Mouse (Mus musculus) brain, embryonic 14.5 days (tissue): ENCODE data around the gene St6galnac1. TPM values are rescaled to one million over a fixed set of nuclear protein-coding genes. Genes with fewer than 3 reads are reported as not detected.
"Not testable (repeated sequence)": the region's sequence is repeated elsewhere in the genome, so short reads cannot be mapped to it uniquely, and the experiment has no call there.

Experiments used
- DNase-seq: peaks from one replicate; pipeline ENCODE4 v3.0.0-alpha.2; 2011; ENCODE audit warnings: low read depth
- CTCF ChIP-seq: fragments of 200-500 bp; IDR thresholded peaks from 2 replicates; pipeline ENCODE4 v1.5.1; 2012; ENCODE audit warnings: inconsistent platforms, mild to moderate bottlenecking, moderate library complexity, borderline replicate concordance; ENCODE audit not compliant: insufficient read depth, insufficient read length; ENCODE audit errors: extremely low read depth
- POLR2A ChIP-seq: fragments of 200-500 bp; IDR thresholded peaks from 2 replicates; pipeline ENCODE4 v1.6.1; 2012; ENCODE audit warnings: mild to moderate bottlenecking, inconsistent platforms, borderline replicate concordance; ENCODE audit not compliant: poor library complexity, insufficient read depth, insufficient read length, severe bottlenecking; ENCODE audit errors: extremely low read depth
- polyA plus RNA-seq: library from polyadenylated mRNA; depleted of rRNA; stranded (reverse); fragments of >200 nt; gene quantifications from 2 replicates; pipeline ENCODE4 v1.2.3, GENCODE M21; 2012; rRNA removed

Gene St6galnac1
- polyA plus RNA-seq: not detected in 2 replicates

DNA sequence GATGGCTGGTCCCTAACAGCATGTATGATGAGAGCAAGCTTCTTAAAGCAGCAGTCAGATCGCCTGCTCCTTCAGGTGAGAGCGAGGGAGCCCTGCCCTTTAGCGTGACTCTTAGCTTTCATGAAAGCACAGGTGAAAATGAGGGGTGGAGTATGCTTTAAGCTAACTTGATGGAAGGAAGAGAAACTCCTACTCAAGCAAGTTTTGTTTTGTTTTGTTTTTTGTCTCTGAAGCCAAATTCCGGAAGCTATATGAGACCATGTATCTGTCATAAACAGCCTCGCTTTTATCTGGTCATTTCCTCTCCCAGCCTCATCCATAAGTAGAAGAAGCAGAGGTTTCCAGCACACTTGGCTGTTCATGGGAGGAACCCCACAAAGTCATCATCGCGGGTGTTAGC is at the start of gene St6galnac1:
St6galnac1 (minus strand) TSS at position 101 of the 400 bp plus-strand sequence.
- DNase-seq: no peak
- no peak for TF ChIP-seq POLR2A
- no peak for TF ChIP-seq CTCF

DNA sequence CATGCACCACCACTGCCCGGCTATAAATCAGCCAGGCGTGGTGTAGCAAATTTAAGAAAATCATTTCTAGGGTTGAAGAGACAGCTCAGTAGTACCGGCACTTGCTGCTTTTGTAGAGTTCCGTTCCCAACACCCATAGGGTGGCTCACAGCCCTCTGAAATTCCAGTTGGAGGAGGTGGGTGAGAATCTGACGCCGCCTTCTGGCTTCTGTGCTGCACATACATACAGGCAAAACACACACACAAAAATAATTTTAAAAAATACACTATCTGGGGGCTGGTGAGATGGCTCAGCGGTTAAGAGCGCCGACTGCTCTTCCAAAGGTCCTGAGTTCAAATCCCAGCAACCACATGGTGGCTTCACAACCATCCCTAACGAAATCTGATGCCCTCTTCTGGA is 48.6 kb upstream of the St6galnac1 start:
- DNase-seq: not testable (repeated sequence)

DNA sequence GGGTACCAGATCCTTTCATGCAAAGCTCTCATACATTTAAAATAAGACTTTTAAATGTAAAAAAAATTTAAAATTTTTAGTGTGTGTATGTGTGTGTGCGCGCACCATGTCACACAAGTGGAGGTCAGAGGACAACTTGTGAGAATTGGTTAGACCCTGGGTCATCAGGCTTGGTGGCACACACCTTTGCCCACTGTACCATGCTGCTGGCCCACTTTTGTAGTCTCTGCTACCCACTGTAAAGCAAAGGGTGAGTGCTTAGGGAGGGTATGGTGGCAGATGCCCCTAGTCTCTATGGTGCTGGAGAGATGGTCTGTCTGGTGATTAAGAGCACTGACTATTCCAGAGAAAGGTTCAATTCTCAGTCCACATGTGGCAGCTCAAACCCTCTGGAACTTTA is 47.9 kb upstream of the St6galnac1 start:
- TF ChIP-seq POLR2A: no peak
- no peak for TF ChIP-seq CTCF
- no peak for DNase-seq

DNA sequence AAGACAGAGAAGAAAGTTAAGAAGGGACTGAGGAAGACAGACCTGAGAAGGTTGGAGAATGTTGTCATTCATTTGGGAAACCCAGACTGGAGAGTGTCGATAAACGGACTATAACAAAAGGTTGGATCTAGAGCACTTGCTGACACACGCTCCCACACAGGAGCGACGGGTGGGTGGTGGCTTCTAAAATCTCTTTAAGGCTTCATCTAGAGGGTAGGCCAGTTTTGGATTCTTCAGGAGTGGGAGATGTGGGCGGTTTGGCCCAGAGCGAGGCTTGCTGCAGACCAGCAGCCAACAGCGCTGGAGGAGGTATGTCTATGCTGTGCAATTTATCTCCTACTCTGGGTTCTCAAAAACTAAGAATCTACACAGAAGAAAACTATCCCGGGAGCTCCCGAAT is 47.3 kb upstream of the St6galnac1 start:
- no peak for TF ChIP-seq POLR2A
- TF ChIP-seq CTCF: no peak

DNA sequence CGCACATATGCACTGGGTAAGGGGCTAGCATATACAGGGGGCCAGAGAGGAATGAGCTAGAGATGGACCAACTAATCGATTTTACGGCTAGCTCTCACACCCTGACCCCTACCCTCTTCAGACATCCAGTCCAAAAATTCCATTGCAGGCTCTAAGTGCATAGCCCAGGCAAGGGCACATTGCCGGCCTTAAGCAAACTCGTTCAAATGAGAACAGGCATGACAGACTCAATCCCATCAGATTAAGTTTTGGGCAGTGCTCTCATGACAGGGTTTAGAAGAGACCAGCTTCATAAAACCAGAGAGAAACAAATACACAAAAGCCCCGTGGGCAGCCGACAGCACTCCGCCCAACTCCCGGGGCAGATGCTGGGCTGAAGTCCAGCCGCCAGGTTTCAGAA is 46.9 kb upstream of the St6galnac1 start:
- TF ChIP-seq CTCF (no peak), POLR2A (no peak)
- DNase-seq: no peak

More for the DNA sequence above, 47.3 kb upstream of the St6galnac1 start:
- no peak for DNase-seq

DNA sequence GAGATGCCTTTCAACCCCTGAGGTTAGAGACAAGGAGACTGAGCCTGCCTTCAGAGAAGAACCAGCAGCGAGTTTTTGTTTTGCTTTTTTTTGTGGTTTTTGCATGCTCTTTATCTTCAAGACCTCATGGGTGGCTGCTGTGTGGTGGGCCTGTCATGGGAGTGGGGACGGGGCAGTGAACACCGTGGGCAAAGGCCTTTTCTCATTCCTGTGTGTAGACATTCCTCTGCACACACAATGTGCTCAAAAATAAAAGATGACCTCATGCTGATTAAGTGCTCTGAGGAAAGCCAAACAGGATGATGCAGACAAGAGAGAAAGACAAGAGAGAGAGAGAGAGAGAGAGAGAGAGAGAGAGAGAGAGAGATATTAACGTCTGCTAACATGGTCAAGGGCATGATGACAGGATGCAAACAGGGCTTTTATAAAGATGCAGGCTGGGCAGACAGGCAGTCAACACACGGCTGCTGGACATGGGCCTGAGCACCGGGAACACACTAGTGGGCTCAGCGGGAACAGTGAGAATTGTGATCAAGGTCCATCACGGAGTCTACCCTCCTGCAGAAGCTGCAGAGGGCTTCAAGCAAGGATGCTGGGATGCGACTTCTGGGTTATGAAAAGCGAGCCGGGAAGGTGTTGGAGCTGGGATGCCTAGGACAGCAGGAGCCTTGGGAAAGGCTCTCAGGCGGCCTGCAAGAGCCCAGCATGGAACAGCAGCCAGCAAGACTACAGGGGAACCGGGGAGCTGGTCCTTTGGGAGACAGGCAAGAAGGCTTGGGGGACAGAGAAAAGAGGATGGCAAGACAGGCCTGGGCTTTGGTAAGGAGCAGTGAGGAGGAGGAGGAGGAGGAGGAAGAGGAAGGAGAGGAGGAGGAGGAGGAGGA is 46.0 kb upstream of the St6galnac1 start:
- DNase-seq: no peak
- TF ChIP-seq POLR2A (no peak), CTCF (no peak)

DNA sequence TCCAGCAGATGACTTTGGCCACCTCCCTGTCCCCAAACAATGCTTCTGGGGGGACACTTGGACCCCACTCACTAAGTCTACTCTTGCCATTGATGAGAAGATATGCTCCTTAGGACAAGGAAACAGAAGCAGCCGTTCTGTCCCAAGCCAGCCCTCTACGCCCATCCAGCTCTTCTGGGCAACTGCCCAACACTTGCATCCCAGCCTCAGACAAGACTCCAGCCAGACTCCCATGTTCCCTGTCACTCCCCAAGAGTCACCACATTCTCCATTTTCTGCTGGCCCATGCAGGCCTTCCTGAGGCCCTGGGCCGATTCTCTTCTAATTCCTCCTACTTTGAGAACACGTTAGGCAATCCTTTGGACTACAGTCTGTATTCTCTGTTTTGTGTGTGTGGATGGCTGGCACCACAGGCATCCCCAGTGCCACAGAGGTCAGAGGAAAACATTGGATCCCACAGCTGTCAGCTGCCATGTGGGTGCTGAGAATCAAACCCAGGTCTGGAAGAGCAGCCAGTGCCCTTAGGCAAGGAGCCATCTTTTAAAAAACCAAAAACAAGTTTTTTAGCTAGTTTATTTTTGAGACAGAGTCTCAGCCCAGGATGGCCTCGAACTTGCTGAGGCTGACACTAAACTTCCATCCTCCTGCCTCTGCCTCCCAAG is 44.8 kb upstream of the St6galnac1 start:
- DNase-seq: no peak
- TF ChIP-seq POLR2A (no peak), CTCF (no peak)

DNA sequence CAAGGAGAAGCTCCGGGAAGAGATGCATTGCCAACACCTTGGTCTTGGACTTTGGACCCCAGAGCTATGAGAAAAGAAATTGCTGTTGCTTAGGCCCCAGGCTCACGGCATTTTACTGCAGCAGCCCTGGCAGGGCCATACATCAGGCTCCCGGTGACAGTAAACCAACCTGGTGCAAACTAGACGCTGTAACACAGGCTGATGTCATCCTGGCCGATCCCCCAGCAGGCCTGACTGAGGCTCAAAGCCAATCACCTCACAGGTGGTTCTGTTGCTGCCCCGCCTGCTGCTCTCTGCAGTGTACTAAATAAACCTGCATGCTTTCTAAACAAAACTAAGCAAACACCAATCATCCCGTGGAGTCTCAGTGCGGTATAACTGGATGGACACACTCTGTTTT is 43.4 kb upstream of the St6galnac1 start:
- no peak for TF ChIP-seq CTCF
- TF ChIP-seq POLR2A: no peak
- DNase-seq: no peak

DNA sequence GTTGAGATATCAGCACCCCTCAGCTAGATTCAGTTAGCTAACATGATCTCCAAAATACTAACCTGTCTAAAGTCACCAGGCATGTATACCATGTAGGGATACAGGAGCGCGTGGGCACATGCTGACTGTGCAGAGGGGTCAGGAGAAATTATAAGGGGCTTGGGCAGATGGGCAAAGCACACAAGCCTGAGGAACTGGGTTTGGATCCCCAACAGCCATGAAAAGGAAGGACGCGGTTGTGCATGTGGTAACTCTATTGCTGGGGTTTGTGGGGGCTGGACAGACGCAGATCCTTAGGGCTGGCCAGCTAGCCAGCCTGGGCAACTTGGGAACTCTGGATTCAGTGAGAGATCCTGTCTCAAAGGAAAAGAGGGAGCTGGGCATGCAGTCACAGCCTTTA is 42.3 kb upstream of the St6galnac1 start:
- DNase-seq: no peak
- TF ChIP-seq POLR2A (no peak), CTCF (no peak)

DNA sequence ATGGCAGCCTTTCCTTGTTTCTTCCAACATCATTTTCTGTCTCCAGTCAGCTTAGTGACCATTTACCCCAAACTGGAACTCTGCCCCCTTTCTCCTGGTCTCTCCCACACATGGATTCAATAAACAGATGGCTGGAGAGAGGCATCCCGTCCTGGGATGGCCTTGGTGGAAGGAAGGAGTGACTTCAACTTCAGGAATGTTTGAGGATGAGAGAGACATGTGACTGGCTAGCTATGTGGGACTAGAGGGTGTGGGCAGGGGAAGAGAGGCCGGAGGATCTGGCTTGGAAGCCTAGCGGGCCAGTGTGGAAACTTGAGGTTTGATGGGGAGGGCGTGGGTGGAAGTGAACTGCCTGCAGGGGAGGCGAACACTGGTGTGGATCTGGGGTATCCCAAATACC is 41.5 kb upstream of the St6galnac1 start:
- TF ChIP-seq POLR2A: no peak
- DNase-seq: no peak

DNA sequence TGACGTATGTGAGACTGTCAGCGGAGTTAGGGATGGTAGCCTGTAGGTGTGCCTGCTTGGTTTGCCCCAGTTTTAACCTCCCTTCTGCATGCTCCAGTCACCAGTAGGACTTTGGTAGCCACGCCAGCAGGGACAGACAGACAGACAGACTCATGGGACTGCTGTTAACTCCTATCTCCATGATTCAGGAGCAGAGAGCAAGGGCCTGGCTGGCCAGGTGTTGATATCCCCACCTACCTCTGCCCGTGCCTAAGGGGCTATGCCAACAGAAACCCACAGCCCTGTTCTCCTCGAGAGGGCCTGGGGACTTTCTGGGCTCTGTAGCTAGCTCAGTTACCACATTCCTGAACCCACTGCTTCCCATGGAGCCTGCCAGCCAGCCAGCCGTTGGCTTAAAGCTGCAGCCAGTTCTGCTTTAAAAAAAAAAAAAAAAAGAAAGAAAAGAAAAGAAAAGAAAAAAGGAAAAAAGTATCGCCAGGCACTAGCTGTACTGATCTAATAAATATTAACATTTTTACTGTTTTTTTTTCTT is 39.6 kb upstream of the St6galnac1 start:
- TF ChIP-seq CTCF (no peak), POLR2A (no peak)
- peak; percentile 44 for DNase-seq

DNA sequence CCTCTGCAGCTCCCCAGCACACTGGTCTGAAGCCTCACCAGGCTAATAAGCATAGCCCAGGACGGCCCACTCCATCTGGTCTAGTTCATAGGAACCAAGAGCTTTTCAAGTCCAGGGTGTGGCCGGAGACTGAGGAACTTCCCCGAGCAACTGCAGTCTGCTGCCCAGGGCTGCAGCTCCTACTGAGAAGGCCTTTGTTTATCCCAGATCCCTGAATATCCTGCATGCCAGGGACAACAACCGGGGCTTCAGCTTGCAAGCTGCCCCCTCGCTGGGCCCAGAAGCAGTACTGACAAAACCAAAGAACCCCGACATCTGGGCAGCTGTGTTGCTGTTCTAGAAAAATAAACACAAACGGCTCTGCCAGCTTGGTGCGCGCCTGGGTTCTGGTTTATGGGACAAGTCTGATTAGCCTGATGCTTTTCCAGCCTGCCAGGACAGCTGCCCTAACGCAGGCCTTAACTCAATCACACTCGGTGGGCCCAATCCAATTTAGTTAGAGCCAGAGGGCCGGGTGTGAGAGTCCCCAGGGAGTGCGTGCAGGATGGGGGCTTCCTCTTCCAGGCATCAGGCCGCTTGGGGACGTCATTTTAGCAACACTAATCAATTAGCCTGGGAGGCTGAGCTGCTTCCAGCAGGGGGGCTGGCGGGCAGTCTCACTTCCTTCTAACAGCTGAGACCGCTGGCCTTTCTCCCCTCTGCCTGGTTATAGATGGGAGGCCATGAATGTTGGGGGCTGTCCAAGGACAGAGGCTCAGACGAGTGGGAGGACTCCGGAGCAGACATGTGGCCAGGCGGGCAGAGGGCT is 39.0 kb upstream of the St6galnac1 start:
- TF ChIP-seq CTCF: no peak
- TF ChIP-seq POLR2A: no peak
- DNase-seq: peak; percentile 85

DNA sequence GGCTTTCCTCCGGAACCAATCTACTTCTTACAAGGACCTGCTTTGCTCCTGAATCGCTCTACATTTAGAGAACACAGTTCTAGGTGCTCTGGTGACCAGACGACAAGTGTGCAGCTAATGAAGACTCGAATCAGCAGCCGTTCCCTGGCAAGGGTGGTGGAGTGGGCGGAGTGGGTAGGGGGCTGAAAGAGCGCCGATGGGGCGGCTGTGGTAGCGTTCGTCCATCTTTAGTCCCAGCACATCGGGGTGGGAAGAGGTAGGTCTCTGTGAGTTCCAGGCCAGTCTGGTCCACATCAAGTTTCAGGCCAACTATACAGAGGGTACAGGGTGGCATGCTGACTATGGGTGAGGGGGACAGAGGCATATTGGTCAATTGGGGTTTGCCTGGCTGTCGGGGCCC is 38.3 kb upstream of the St6galnac1 start:
- DNase-seq: no peak

More for the DNA sequence above, 38.3 kb upstream of the St6galnac1 start:
- TF ChIP-seq CTCF (no peak), POLR2A (no peak)
